Mouse (Mus musculus) 3134 (cell line): ENCODE results near the gene Smim20.
A peak's percentile ranks its signal among the peaks of the same experiment; 100 is the strongest.

Experiments
- DNase-seq: peaks from one replicate; pipeline ENCODE4 v3.0.0-alpha.2; 2011; ENCODE audit warnings: low spot score; ENCODE audit not compliant: insufficient read length; ENCODE audit errors: extremely low read depth

Gene Smim20

DNA sequence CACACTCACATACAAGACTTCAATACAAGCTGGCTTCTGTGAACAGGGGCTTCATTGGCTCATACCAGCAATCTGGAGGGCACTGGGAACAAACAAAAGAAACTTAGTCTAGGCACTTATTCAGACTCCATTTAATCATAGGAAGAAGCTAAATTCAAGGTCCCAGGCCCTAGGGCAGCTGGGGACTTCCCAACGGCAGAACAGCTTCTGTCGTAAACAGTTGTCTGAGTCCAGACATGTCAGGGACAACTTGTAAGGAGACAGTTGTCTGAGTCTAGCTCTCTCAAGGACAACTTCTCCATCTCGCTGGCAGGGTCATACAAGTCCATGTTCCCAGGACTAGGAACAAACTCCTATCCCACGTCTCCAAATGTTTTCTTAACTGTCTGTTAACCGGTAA lies 2.8 kb upstream of the Smim20 start:
- DNase-seq, result no peak

DNA sequence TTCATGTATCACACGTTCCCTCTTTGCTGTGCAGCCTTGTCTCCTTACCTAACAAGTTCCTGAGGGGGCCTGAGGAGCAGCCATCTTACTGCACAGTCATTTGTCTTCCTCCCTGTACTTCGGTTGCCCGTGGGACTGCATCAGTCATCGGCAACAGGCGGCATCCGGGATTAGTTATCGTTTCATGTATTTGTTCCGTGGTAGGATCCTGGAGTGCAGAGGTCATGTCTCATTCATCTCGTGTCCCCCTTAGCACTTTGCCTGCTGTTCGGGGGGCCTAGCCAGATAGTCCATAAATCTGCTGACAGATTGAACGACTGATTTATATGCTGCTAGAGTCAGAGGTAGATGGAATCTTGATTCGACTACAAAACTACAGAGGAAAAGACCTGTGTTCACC lies 1.1 kb upstream of the Smim20 start:
- no peak for DNase-seq

DNA sequence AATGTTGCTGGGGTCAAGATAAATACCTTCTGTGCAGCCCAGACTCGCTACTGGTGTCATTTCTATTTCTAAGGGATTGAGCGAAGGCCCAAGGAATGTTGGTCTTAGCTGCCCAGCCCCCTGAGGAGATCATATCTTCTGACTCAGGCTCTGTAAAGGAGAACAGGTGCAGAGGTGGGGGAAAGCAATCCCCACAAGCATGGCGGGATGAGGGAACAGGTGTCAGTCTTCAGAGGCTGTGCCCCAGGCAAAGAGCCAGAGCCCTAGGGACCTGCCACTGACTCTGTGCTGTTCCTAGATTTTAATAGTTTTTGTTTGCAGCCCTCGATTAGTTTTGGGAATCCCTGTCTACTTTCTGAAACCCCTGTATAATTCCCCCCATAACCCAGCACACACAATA lies 702 bp upstream of the Smim20 start:
- no peak for DNase-seq

GRCm38 (mm10) chr5:53268095-53268692 lies 1.3 kb downstream of the Smim20 start:
- peak; percentile 36 for DNase-seq

GRCm38 (mm10) chr5:53269799-53270198 lies 2.9 kb downstream of the Smim20 start:
- no peak for DNase-seq

- no peak for DNase-seq
These were observed 4.2 kb downstream of the Smim20 start for GRCm38 (mm10) chr5:53270947-53271711.

- no peak for DNase-seq
These were observed 5.7 kb downstream of the Smim20 start for GRCm38 (mm10) chr5:53272626-53273025.

DNA sequence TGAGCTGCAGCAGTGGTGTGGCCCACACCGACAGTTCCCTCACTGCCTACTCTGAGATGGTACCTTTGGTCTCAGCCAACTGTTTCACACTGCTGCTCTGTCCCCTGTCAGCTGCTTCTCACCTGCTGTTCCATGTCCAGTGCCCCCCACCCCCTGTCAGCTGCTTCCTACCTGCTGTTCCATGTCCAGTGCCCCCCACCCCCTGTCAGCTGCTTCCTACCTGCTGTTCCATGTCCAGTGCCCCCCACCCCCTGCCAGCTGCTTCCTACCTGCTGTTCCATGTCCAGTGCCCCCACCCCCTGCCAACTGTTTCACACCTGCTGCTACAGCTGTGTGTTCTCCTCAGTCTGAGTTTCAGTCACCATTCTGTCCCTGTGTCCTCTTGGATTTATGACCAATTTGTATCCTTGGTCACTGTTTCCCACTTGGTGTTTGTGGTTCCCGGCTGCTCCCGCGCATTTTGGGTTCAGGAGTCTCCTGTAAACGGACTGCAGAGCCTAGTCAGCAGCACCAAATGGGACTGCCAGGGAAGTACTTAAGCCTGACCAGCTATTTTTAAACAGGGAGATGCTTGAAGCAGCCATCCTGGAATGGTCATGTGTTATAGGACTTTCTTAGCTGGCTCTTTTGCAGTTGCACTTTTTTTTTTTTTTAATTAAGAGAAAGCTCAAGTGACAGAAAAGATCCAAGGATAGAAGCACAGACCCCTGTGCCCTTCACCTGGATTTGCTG lies 7.0 kb downstream of the Smim20 start:
- DNase-seq, result no peak

GRCm38 (mm10) chr5:53274811-53275355 lies 8.0 kb downstream of the Smim20 start:
- no peak for DNase-seq

- no peak for DNase-seq
These were observed 8.5 kb downstream of the Smim20 start for GRCm38 (mm10) chr5:53275376-53275775.

GRCm38 (mm10) chr5:53276470-53277022 lies 9.7 kb downstream of the Smim20 start:
- DNase-seq, result no peak

GRCm38 (mm10) chr5:53277716-53278263 lies 10.9 kb downstream of the Smim20 start:
- no peak for DNase-seq

DNA sequence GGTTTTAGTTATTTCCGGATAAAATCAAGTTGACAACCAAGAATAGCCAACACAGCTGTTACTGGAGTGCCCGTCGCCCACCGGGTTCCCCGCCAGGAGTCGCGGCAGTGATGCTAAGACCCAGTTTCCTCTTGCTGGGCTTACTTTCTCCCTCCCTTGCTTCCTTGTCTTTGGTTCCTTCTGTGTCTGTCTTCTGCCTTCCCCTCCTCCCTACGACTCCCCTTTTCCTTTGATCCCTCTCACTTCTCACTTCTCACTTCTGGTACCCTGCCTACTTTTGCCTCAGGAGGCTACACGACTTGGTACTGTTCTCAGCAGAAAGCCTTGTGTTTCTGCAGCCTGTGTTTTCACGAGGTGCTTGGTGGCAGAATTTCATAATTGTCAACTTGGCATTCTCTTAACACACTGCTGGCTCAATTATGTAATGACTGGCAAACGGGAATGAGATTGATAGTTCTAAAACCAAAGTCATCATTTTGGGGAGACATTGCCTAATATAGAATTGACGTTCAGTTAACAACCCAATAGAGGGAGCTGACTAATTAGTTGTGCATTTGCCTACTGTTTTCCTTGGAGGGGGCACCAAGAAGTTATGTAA lies 12.4 kb downstream of the Smim20 start:
- no peak for DNase-seq

GRCm38 (mm10) chr5:53282487-53282886 lies 15.6 kb downstream of the Smim20 start:
- no peak for DNase-seq

DNA sequence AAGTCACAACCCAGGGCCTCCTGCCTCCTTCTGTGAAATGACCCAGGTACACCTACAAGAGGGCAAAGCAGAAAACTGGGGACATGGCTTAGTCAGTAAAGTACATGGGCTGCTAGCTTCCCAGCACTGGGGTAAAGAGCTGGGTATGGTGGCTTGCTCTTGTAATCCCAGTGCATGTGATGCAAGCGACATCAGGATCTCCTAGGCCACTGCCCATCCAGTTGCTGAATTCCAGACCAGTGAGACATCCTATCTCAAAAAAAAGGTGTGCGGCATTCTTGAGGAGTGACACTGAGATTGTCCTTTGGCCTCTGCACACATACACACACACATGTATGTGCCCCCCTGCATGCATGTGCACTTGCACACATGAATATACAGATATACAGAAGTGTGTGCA lies 19.5 kb downstream of the Smim20 start:
- DNase-seq, result no peak

GRCm38 (mm10) chr5:53289438-53289837 lies 22.6 kb downstream of the Smim20 start:
- no peak for DNase-seq

- DNase-seq, result no peak
These were observed 27.7 kb downstream of the Smim20 start for GRCm38 (mm10) chr5:53294627-53295026.

GRCm38 (mm10) chr5:53296961-53297360 lies 30.1 kb downstream of the Smim20 start:
- DNase-seq, result no peak

DNA sequence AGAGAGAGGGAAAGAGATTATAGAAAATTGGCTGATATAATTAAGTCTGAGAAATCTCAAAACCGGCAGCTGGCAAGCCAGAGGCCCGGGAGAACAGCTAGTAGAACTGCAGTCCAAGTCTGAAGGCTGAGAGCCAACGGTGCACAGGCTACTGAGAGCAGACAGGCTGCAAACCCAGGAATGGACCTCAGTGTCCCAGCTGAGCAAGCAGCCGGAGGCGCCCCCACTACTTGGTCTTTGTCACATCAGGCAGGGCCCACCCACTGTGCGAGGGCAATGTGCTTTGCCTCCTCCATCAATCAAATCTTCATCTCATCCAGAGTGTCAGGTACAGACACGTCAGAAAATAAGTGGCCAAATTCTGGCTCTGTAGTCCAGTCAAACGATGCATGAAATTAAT lies 34.6 kb downstream of the Smim20 start:
- DNase-seq, result no peak

GRCm38 (mm10) chr5:53302895-53303670 lies 36.2 kb downstream of the Smim20 start:
- DNase-seq, result no peak
